Mouse (Mus musculus): Measurements from ENCODE around the gene Slc25a11. TPM values are rescaled to one million over a fixed set of nuclear protein-coding genes. Genes with fewer than 3 reads are reported as not detected.
A peak's percentile ranks its signal among the peaks of the same experiment; 100 is the strongest.

Gene Slc25a11
- total RNA-seq, 1 experiment, result 97.4 TPM

- Histone ChIP-seq H3K4me3 (ENCODE audit: insufficient read depth in 1 of 2, low read depth in 1 of 2, low read length in 2 of 2, poor library complexity in 1 of 2, severe bottlenecking in 1 of 2) (peak overlapping the region; percentile 44 to 48; a peak in 3 of 4 replicates), H3K4me1 (ENCODE audit: control insufficient read depth in 2 of 2, insufficient read depth in 2 of 2, low read length in 2 of 2, poor library complexity in 1 of 2) (peaks cover 5 to 24% of the 10 kb centered on the region in 2 experiments; a peak in 3 of 4 replicates), H3K9me3 (ENCODE audit: control insufficient read depth, insufficient read depth, low read depth, low read length) (no peaks in the 10 kb centered on the region), H3K36me3 (ENCODE audit: control insufficient read depth, insufficient read depth, low read length, poor library complexity, severe bottlenecking) (peaks cover 6% of the 10 kb centered on the region; the same call in 1 of the 2 replicates), H3K9ac (ENCODE audit: insufficient read depth, low read depth, low read length, poor library complexity, severe bottlenecking) (peak overlapping the region; percentile 69), H3K27ac (ENCODE audit: insufficient read depth, low read depth, low read length, poor library complexity, severe bottlenecking) (peak overlapping the region; percentile 15; the same call in 1 of the 2 replicates)
- TF ChIP-seq ZC3H11A (IDR thresholded peaks at IDR 0.05; ENCODE audit: borderline replicate concordance, low read depth, low read length) (no peak), HCFC1 (IDR thresholded peaks at IDR 0.05; ENCODE audit: borderline replicate concordance, insufficient read depth, low read length) (no peak), CHD2 (IDR thresholded peaks at IDR 0.05; ENCODE audit: low read depth, low read length) (no peak), MAFK (IDR thresholded peaks at IDR 0.05; ENCODE audit: insufficient read depth, low read depth, low read length) (no peak), ZNF384 (IDR thresholded peaks at IDR 0.05; ENCODE audit: low read depth, low read length) (no peak)
- no peak for DNase-seq (ENCODE audit: low read depth, low spot score)
- in situ Hi-C loops (cut with MboI; ENCODE audit: low sequenced_read_pairs in 2 of 2, unreplicated experiment in 2 of 2), result no loop called here
These were observed 33.9 kb upstream of the Slc25a11 start for GRCm38 (mm10) chr11:70681170-70681569.

GRCm38 (mm10) chr11:70679894-70680293, 32.6 kb upstream of the Slc25a11 start:
- no peak overlapping the region for H3K9ac ChIP-seq (ENCODE audit: insufficient read depth, low read depth, low read length, poor library complexity, severe bottlenecking)
- no peak for DNase-seq (ENCODE audit: low read depth, low spot score)

GRCm38 (mm10) chr11:70679361-70679760, 32.1 kb upstream of the Slc25a11 start:
- H3K27ac ChIP-seq (ENCODE audit: insufficient read depth, low read depth, low read length, poor library complexity, severe bottlenecking), result no peak overlapping the region
- DNase-seq (ENCODE audit: low read depth, low spot score), result no peak
- peaks cover 5 to 27% of the 10 kb centered on the region in 2 experiments; a peak in 3 of 4 replicates for H3K4me1 ChIP-seq (ENCODE audit: control insufficient read depth in 2 of 2, insufficient read depth in 2 of 2, low read length in 2 of 2, poor library complexity in 1 of 2)
- no peaks in the 10 kb centered on the region for H3K9me3 ChIP-seq (ENCODE audit: control insufficient read depth, insufficient read depth, low read depth, low read length)
- in situ Hi-C loops (cut with MboI; ENCODE audit: low sequenced_read_pairs in 2 of 2, unreplicated experiment in 2 of 2), result no loop called here
- TF ChIP-seq CHD2 (IDR thresholded peaks at IDR 0.05; ENCODE audit: low read depth, low read length), result no peak
- no peak for TF ChIP-seq HCFC1 (IDR thresholded peaks at IDR 0.05; ENCODE audit: borderline replicate concordance, insufficient read depth, low read length)
- TF ChIP-seq ZNF384 (IDR thresholded peaks at IDR 0.05; ENCODE audit: low read depth, low read length), result no peak
- no peak for TF ChIP-seq ZC3H11A (IDR thresholded peaks at IDR 0.05; ENCODE audit: borderline replicate concordance, low read depth, low read length)
- TF ChIP-seq MAFK (IDR thresholded peaks at IDR 0.05; ENCODE audit: insufficient read depth, low read depth, low read length), result no peak
- no peak overlapping the region for H3K4me3 ChIP-seq (ENCODE audit: insufficient read depth in 1 of 2, low read depth in 1 of 2, low read length in 2 of 2, poor library complexity in 1 of 2, severe bottlenecking in 1 of 2)
- H3K9ac ChIP-seq (ENCODE audit: insufficient read depth, low read depth, low read length, poor library complexity, severe bottlenecking), result no peak overlapping the region
- H3K36me3 ChIP-seq (ENCODE audit: control insufficient read depth, insufficient read depth, low read length, poor library complexity, severe bottlenecking), result peaks cover 9% of the 10 kb centered on the region; the same call in 1 of the 2 replicates

More at GRCm38 (mm10) chr11:70679894-70680293, 32.6 kb upstream of the Slc25a11 start:
- TF ChIP-seq HCFC1 (IDR thresholded peaks at IDR 0.05; ENCODE audit: borderline replicate concordance, insufficient read depth, low read length) (no peak), CHD2 (IDR thresholded peaks at IDR 0.05; ENCODE audit: low read depth, low read length) (no peak)
- Histone ChIP-seq H3K27ac (ENCODE audit: insufficient read depth, low read depth, low read length, poor library complexity, severe bottlenecking) (no peak overlapping the region), H3K4me3 (ENCODE audit: insufficient read depth in 1 of 2, low read depth in 1 of 2, low read length in 2 of 2, poor library complexity in 1 of 2, severe bottlenecking in 1 of 2) (no peak overlapping the region), H3K36me3 (ENCODE audit: control insufficient read depth, insufficient read depth, low read length, poor library complexity, severe bottlenecking) (peaks cover 9% of the 10 kb centered on the region; the same call in 1 of the 2 replicates), H3K9me3 (ENCODE audit: control insufficient read depth, insufficient read depth, low read depth, low read length) (no peaks in the 10 kb centered on the region), H3K4me1 (ENCODE audit: control insufficient read depth in 2 of 2, insufficient read depth in 2 of 2, low read length in 2 of 2, poor library complexity in 1 of 2) (peaks cover 5 to 24% of the 10 kb centered on the region in 2 experiments; a peak in 3 of 4 replicates)
- in situ Hi-C loops (cut with MboI; ENCODE audit: low sequenced_read_pairs in 2 of 2, unreplicated experiment in 2 of 2), result no loop called here

- no peak for DNase-seq (ENCODE audit: low read depth, low spot score)
- peaks cover 5 to 28% of the 10 kb centered on the region in 2 experiments; a peak in 3 of 4 replicates for H3K4me1 ChIP-seq (ENCODE audit: control insufficient read depth in 2 of 2, insufficient read depth in 2 of 2, low read length in 2 of 2, poor library complexity in 1 of 2)
- H3K4me3 ChIP-seq (ENCODE audit: insufficient read depth in 1 of 2, low read depth in 1 of 2, low read length in 2 of 2, poor library complexity in 1 of 2, severe bottlenecking in 1 of 2), result no peak overlapping the region
- no peak for TF ChIP-seq ZNF384 (IDR thresholded peaks at IDR 0.05; ENCODE audit: low read depth, low read length)
- H3K9ac ChIP-seq (ENCODE audit: insufficient read depth, low read depth, low read length, poor library complexity, severe bottlenecking), result no peak overlapping the region
- no peak overlapping the region for H3K27ac ChIP-seq (ENCODE audit: insufficient read depth, low read depth, low read length, poor library complexity, severe bottlenecking)
- H3K36me3 ChIP-seq (ENCODE audit: control insufficient read depth, insufficient read depth, low read length, poor library complexity, severe bottlenecking), result peaks cover 6% of the 10 kb centered on the region; the same call in 1 of the 2 replicates
- no peaks in the 10 kb centered on the region for H3K9me3 ChIP-seq (ENCODE audit: control insufficient read depth, insufficient read depth, low read depth, low read length)
- in situ Hi-C loops (cut with MboI; ENCODE audit: low sequenced_read_pairs in 2 of 2, unreplicated experiment in 2 of 2), result no loop called here
These were observed 31.3 kb upstream of the Slc25a11 start for GRCm38 (mm10) chr11:70678576-70678975.

GRCm38 (mm10) chr11:70678092-70678491, 30.8 kb upstream of the Slc25a11 start:
- Histone ChIP-seq H3K9me3 (ENCODE audit: control insufficient read depth, insufficient read depth, low read depth, low read length) (no peaks in the 10 kb centered on the region), H3K36me3 (ENCODE audit: control insufficient read depth, insufficient read depth, low read length, poor library complexity, severe bottlenecking) (peaks cover 3% of the 10 kb centered on the region; the same call in 1 of the 2 replicates), H3K4me1 (ENCODE audit: control insufficient read depth in 2 of 2, insufficient read depth in 2 of 2, low read length in 2 of 2, poor library complexity in 1 of 2) (peaks cover 5 to 23% of the 10 kb centered on the region in 2 experiments; a peak in 3 of 4 replicates), H3K4me3 (ENCODE audit: insufficient read depth in 1 of 2, low read depth in 1 of 2, low read length in 2 of 2, poor library complexity in 1 of 2, severe bottlenecking in 1 of 2) (no peak overlapping the region), H3K27ac (ENCODE audit: insufficient read depth, low read depth, low read length, poor library complexity, severe bottlenecking) (no peak overlapping the region), H3K9ac (ENCODE audit: insufficient read depth, low read depth, low read length, poor library complexity, severe bottlenecking) (no peak overlapping the region)
- TF ChIP-seq HCFC1 (IDR thresholded peaks at IDR 0.05; ENCODE audit: borderline replicate concordance, insufficient read depth, low read length) (no peak), ZNF384 (IDR thresholded peaks at IDR 0.05; ENCODE audit: low read depth, low read length) (no peak), MAFK (IDR thresholded peaks at IDR 0.05; ENCODE audit: insufficient read depth, low read depth, low read length) (no peak), ZC3H11A (IDR thresholded peaks at IDR 0.05; ENCODE audit: borderline replicate concordance, low read depth, low read length) (no peak), CHD2 (IDR thresholded peaks at IDR 0.05; ENCODE audit: low read depth, low read length) (no peak)
- no peak for DNase-seq (ENCODE audit: low read depth, low spot score)
- in situ Hi-C loops (cut with MboI; ENCODE audit: low sequenced_read_pairs in 2 of 2, unreplicated experiment in 2 of 2), result no loop called here
